Mouse (Mus musculus): ENCODE measurements around the gene Pgm3.

GRCm38 (mm10) chr9:86617837-86618492 lies 46.3 kb upstream of the Pgm3 start:
- TF ChIP-seq CTCF (IDR thresholded peaks at IDR 0.05), result no peak
- peak; percentile 27; the same call in 1 of the 2 replicates for TF ChIP-seq EP300 (IDR thresholded peaks at IDR 0.05)

All from lung, postnatal 0 days (tissue).